Mouse (Mus musculus) cerebellum, postnatal 14 days (tissue): ENCODE data around the gene 2810021J22Rik.
"Not testable (repeated sequence)": the region's sequence is repeated elsewhere in the genome, so short reads cannot be mapped to it uniquely, and the experiment has no call there.

ENCODE experiments used
- DNase-seq, 2 experiments: peaks; one replicate each; pipeline ENCODE4 v3.0.0; 2021; ENCODE audit warnings: mixed read lengths in 2 of 2

The 2810021J22Rik gene

DNA sequence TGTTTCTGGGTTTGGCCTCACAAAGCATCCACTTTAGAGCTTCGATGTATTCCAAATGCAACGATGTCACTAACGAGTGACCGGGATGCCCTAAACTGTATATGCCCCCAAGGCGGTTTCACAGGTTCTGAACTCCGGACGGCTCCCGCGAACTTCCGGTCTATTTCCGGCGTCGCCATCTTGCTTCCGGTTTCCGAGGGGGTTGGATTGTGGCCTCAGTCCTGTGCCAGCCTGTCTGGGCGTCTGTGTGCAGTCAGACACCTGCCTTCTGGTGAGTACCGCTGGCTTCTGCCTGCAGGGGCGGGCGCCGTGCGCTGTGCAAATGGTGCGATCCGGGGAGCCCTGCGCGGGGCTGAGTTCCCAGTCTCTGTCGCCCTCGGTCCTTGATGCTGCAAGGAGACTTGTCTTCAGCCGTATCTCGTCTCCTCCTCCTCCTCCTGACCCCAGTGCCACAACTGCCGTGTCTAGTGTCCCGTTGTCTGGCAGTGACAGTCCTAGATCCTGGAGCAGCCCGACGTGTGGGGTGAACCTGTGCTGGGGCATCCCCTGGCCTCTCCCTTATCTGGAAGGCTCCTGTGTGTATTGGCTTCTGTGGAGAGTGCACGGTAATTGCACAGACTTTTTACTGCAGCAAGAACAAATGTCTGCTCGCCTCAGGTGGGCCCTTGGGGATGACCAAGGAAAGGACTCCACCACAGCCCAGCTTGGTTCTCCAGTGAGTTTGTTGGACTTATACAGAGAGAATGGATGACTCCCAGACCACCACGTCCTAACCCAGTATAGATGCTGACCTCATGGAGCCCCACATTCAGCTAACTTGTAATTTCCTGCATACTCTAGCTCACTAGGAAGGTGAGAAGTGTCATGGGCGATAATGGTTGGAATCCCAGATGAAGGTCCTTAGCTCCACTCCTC lies at the start of gene 2810021J22Rik:
TSS of gene 2810021J22Rik (plus strand) at position 178 of the 915 bp plus-strand sequence.
- peak; percentile 83 to 88 for DNase-seq

DNA sequence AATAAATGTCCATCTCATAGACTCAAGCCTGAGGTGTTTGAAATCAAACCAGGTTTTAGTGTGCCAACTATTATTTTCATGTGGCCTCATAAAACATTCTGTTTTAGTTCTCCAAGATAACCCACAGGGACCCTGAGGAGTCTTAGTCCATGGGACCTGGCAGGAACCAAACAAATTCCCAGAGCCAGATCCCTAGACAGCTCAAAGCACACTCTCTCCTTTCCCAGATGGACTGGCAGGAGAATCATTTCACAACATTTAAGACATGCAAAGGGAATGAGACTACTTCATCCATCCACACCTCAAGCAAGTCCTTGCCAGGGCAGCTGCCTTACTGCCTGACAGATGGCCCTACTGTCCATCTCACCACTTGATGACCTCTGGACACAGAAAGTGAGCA lies 38.1 kb upstream of the 2810021J22Rik start, which contains the start of gene Olfr312:
TSS of gene Olfr312 (plus strand) at position 301 of the 400 bp plus-strand sequence.
- not testable (repeated sequence) for DNase-seq

DNA sequence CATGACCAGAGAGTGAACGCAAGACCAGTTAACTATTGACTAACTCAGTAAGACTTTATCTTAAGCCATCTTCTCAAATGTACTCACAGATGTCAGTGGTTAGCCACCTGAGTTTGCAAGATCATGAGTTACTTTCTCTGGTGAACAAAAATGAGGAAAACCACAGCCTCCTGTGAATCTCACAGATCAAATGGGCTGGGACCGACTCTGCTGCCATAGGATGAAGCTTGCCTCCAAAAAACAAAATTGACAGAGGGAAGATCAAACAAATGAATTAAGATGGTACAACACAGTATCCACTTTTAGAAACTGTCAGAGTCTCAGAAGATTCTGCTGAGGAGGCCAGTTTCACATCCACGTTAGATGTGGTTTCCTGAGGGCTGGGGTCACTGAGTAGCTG lies 37.3 kb upstream of the 2810021J22Rik start:
- DNase-seq, result no peak

DNA sequence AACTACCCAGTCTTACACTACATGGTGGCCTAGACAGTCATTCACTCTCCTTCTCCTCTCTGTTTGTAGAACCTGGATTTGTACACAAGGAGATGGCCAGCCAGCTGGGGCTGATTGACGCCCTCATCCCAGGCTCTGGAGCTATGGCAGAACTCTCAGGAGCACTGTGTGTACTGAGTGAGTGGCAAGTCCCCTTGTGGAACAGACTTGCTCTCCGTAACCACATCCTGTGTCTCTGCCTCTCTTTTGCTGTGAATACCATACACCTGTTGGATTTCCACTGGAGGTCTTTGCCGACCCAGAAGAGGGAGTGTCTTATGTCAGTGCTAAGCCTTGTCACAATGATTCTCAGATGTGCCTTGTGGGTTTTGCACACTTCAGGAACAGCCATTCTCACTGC lies 34.5 kb upstream of the 2810021J22Rik start:
- DNase-seq, result not testable (repeated sequence)

DNA sequence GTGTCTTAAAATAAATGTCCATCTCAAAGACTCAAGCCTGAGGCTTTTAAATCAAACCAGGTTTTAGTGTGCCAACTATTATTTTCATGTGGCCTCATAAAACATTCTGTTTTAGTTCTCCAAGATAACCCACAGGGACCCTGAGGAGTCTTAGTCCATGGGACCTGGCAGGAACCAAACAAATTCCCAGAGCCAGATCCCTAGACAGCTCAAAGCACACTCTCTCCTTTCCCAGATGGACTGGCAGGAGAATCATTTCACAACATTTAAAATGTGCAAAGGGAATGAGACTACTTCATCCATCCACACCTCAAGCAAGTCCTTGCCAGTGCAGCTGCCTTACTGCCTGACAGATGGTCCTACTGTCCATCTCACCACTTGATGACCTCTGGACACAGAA lies 28.1 kb upstream of the 2810021J22Rik start, which contains the start of gene Olfr311:
TSS of gene Olfr311 (plus strand) at position 301 of the 400 bp plus-strand sequence.
- not testable (repeated sequence) for DNase-seq

DNA sequence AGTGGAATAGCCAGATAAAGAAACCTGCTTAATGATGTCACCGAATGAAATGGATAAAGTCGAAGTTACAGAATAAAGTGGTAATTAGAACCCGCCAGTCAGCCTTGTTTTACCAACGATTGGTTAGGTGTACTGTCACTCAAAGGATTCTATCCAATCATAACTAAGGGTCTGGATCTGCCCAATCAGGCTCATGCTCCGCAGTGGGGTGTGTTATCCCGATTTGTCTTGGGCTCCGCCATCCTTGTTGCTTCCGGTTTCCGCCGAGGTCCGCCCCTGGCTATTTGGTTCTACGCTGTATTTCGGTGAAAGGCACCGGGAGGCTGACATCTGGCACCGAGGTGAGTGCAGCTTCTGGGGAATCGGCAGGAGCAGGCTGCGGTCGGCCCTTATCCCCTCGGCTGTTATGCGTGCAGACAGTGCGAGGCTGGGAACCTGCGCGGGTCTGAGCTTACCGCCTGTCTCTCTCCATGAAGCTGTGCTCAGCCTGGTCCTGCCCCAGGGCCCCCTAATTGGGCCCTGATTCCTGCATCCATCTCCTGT lies 20.0 kb upstream of the 2810021J22Rik start, which contains the start of gene Gm12258:
TSS of gene Gm12258 (plus strand) at position 240 of the 543 bp plus-strand sequence.
- peak; percentile 89 to 97 for DNase-seq

DNA sequence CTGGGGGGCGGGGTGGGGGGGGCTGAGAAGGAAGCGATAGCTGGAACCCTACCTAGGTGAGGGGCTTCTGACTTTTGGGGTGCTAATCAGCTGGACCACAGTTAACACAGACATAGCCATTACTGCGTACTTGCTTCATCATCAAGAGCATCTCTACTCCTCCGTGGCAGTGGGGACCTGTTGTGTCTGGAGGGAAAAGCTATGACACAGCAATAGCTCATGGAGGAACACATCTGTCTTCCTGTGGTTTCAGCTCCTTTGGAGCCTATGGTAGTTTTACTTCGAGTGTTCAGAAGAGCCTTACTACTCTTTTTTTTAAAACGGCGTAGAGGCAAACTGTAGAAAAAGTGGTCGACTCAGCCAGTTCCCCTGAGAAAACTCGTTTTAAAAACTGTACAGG lies 19.4 kb upstream of the 2810021J22Rik start:
- no peak for DNase-seq

DNA sequence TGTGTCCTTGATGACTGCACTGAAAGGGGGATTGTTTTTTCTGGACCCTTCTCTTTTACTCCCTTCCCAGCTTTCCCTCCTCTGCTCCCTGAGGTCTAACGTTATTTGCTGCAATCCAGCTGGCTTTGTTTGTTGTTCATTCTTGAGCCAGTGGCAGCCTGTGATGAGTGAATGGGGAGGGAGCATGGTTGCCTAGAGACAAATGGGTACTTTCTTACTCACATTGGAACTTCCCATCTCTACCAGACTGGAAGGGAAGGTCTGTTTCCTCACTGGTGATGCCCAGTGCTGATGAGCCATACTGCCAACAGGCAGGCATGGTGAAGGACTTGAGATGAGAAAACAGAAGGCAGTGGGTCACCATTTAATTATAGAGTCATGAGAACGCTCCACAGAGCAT lies 17.3 kb upstream of the 2810021J22Rik start:
- DNase-seq, result no peak

DNA sequence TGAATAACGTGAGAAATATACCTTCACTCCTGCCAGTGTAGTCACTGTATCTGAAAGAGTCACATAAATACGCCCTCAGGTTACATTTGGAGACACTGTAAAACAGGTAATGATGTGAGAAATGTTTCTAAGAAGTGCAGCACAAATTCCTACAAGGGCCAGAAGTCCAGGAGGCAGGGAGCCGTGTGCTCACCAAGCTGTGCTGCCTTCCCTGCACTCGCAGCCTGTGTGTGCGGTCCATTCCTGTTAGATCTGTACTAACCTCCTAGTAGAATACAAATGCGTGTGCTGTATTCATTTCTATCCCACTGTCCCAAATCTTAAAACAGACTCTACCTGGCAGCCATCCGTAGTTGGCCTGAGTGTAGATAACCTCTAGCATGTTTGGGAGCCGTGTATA lies 6.3 kb upstream of the 2810021J22Rik start:
- DNase-seq, result no peak

DNA sequence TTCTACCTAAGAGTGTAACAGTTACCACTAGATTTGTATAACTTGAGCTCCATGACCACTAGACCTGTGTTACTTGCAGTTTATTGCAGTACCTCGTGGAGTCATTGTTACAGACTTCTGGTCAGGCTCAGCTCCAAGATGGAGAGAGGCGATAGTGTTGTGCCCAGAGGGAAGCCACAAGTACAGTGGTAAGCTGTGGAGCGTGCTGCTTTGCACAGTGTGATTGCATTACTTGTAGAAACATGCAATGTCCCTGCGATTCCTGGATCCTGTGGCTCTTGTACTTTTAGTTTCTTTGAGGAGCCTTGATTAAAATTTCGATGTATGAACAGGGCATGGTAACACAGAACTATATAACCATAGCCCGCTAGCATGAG lies 926 bp downstream of the 2810021J22Rik start:
- DNase-seq, result no peak

DNA sequence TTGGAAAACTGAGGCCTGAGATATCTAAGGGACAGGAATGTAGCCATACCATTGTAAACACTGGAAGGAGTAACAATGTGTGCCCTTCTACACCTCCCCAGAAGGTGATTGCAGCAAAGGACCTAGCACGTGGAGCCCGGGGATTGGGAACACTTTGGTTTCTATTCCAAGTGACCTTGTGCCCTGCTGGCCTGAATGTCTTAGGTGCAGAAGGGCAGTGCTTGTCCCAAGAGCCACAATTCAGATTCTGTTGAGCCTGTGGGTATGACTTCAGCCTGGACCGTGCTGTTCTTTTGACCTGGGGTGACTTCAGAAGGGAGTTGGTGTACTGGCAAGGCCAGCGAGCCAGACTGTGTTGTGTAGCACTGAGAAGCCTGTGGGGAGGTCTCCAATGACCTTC lies 3.9 kb downstream of the 2810021J22Rik start:
- no peak for DNase-seq

DNA sequence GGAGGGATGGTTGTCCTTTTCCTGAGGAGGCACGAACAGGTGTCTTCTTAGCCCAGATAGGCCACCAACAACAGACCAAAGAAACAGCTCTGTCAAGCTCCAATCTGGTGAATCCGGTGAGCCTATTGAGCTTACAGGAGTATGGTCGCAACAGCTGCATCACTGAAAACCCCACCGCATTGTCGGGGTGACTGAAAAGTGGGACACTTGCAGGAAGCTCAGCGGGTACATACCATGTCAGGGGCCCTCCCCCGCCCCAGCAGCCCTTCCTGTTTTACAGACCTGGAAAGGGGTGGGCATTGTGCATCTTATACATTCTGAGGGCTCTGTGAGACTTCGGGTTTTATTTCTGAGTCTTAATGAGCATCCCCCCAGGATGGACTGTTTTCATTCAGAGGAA lies 16.7 kb downstream of the 2810021J22Rik start:
- no peak for DNase-seq

DNA sequence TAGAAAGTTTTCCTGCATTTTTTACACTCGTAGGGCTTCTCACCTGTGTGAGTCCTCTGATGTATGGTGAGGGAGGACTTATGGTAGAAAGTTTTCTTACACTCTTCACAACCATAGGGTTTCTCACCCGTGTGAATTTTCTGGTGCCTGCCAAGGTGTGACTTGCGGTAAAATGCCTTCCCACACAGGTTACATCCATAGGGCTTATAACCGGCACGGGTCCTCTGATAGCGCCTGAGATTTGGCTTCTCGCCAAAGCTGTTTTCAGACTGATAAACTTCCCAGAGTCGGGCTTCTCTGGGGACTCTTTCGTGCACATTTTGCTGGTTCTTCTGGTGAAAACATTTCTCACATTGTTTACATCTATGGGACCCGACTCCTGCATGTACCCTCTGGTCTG lies 23.5 kb downstream of the 2810021J22Rik start:
- DNase-seq, result no peak

DNA sequence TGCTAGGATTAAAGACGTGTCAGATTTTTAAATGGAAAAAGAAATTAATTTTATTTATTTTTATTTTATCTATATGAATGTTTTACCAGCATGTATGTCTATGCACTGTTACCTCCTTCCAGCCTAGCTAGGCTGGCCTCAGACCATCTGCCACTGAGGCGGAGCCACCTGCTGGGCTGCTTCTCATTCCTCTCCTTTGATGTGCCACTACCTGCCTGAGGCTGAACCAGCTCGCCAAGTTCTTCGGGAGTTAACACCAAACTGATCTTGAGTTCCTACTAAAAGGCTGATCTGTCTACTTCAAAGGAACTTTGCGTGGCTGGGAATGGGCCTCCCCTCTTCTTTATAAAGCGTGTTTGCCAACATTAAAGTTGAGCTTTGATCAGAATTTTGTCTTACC lies 27.4 kb downstream of the 2810021J22Rik start:
- peak in 1 of 2 experiments; percentile 18 for DNase-seq

DNA sequence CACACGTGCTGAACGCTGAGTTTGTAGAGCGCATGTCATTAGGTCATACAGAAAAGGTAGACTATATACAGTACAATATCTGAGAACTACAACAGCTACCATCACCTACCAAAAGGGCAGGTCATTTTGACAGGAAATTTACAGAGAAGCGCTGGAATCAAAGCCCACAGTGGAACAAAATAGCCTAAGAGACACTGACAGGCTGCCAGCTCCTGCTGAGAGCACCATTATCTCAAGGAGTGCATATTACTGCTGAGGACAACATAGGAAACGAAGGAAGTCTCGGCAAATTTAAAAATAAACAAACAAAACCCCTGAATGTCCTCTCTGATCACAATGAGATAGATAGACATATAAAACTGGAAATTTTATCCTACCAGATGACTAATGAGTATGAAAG lies 30.5 kb downstream of the 2810021J22Rik start:
- no peak for DNase-seq

DNA sequence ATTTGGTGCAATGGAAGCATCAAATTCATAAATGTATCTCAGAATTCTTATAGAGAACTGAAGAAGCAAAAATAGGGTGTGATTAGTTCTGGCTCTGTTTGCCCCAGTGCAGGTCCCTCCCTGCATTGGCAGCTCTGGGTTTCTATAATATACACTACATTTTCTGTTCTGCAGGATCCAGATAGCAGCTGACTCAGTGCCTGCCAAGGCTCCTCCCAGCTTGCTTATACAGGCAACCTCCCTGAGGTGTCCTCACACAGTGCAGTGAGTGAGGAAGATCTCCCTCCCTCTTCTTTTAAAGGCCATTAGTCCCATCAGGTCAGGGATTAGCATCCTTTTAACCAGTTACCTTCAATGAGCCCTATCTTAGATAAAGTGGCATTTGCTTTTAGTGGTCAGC lies 34.1 kb downstream of the 2810021J22Rik start:
- no peak for DNase-seq

DNA sequence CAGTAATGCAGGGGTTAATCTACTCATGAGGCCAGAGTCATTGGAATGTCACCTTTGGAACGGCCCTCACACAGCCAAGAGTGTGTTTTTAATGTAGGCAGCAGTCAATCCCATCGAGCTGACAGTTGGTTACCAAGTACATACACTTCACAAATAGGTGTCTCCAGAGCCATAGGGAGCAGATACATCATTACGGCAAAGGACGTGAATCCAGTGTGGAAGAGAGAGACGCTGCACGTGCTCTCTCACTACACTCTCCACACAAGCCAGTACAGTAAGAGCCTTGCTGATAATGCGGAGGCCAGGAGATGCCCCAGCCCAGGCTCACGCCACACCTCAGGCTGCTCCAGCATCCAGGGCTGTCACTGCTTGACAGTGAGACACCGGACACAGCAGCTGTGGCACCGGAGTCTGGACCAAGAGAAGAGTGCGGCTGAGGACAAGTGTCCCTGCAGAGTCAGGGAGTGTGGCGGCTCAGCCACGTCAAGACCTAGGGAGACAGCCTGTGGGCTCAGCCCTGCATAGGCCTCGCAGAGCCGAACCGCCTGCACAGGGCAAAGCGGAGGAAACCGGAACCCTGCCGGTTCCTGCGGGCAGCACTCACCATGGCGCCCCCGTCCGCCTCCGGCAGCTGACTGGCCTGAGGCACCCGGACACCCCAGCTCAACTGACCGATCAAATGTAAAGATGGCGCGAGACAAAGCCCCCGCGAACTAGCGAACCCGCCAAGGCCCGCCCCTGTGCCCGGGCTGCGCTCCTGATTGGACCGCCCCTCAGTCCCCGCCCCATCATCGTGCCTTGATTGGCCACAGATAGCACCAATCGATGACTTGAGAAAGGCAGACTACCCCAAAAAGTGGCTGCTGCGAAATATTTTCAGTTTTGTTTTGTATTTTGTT lies 36.7 kb downstream of the 2810021J22Rik start, which contains the start of gene Zfp39:
TSS of gene Zfp39 (minus strand) at position 715 of the 899 bp plus-strand sequence.
- DNase-seq, result peak; percentile 99

DNA sequence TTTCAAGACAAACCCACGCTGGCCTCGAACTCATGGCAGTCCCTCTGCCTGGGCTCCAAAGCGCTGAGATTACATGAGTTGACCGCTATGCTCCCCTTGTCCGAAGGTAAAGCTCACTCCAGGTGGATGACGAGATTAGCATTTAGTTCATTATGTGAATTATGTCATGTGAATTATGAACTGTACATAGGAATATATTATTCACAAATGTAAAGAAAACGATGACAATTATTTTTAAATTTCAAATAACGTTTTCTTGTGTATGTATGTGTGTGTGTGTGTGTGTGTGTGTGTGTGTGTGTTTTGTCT lies 37.3 kb downstream of the 2810021J22Rik start:
- no peak for DNase-seq

DNA sequence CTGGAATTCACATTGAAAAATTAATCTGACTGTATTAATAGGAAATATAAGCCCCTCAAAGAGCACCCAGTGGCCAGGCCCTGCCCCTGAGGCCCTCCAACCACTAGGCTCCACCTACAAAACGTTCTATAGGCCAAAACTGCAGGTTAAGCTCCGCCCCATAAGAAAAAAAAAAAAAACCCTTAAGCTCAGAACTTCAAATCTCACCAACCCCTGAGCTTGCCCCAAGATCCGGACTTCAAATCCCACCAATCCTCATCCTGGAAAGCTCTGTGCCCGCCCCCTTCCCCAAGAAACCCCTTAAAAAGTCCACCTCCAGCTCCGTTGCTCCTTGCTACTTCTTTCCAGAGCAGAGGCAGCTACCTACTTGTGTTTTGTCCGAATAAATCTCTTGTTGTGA lies 37.8 kb downstream of the 2810021J22Rik start:
- DNase-seq, result peak; percentile 23 to 27

DNA sequence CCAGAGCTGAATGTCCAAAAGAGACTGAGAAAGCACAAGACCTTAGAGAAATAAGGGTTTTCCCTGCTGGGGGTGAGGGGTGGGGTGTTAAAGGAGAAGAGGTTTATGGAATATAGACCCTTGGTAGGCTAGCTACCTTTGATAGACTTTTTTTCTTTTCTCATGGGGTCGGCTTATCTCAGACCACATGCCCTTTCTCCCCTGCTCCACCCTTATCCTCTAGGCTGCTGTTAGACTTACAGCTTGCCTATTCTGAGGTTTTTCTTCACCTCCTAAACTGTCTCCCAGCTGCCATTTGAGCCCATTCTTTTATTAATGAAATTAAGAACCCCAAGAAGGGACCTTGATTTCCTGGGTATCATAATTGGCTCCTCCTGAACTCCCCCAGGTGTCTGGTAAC lies 46.8 kb downstream of the 2810021J22Rik start:
- DNase-seq, result no peak

DNA sequence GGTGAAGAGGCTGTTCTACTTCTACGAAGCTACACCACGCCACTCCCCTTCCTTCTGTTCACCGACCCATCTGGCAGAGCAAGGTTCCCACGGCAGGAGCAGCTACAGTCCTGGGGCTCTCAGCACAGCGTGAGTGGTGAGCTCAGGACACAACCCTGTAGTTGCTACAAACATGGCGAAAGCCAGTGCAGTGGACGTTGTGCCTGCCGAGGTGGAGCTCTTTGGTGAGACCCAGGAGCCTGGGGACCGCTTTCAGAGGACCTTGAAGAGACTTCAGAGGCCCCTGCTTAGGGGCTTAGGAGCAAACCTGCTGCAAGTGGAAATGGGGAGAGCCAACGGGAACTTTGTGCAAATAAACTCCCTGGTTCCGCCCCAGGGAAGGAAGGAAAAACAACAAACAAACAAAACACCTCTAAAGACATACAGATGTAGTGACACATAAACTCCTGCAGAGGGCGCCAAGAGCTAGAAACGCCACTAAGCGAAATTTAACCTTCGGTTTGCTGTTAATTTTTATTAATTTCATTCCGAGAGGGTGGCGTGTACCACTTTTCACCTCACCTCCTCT lies 47.5 kb downstream of the 2810021J22Rik start:
- peak; percentile 63 to 68 for DNase-seq

DNA sequence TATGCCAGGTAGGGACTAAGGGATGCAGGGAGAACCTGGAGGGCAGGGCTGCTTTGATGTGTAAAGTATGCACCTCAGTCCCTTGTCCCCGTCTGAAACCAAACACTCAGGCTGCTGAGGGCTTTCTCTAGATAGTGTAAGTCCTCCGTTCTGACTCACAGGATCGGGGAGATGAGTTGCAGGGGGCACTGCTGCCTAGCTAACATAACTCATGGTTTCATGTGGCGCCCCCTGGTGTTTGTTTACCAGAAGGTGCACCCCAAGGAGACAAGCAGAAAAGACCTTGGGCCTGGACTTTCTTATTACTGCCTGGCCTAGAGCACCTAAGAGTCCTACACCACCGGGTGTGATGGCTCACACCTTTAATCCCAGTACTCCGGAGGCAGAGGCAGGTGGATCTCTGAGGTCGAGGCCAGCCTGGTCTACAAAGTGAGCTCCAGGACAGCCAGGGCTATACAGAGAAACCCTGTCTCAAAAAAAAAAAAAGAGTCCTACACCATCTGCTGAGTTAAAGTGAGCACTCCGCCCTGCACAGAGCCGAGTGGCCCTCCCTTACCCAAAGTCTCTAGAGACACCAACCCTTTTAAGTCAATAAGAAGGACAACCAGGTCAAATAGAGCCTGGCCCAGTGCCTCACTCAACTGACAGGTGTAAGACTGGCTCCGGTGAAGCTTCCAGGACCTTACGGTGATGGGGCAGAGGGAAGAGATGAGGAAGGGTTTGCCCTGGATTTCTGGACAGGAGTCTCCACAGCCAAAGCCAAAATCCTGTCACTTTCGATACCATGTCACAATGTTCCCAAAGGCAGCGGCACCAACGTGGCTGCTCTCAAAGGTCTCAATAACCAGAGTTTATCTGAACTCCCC lies 50.1 kb downstream of the 2810021J22Rik start:
- DNase-seq, result peak; percentile 46 to 73
